Mouse (Mus musculus): ENCODE results near the gene Kti12.

GRCm38 (mm10) chr4:108826096-108826495 lies 21.5 kb upstream of the Kti12 start:
- TF ChIP-seq GABPA (IDR thresholded peaks at IDR 0.05; ENCODE audit: insufficient replicate concordance, low read depth, low read length) = no peak
- TF ChIP-seq TCF12 (IDR thresholded peaks at IDR 0.05; ENCODE audit: low read depth, low read length) = no peak
- no peak for TF ChIP-seq POLR2A (IDR thresholded peaks at IDR 0.05; ENCODE audit: low read depth, low read length)
- no peak; the same call in 1 of the 2 replicates for TF ChIP-seq CHD1 (IDR thresholded peaks at IDR 0.05; ENCODE audit: low read depth, low read length)
- no peak for TF ChIP-seq ELF1 (IDR thresholded peaks at IDR 0.05; ENCODE audit: low read depth, low read length)
- no peak for TF ChIP-seq CTCF (conservative IDR thresholded peaks at IDR 0.05 in 1 of 2, IDR thresholded peaks at IDR 0.05 in 1 of 2; ENCODE audit: low read depth in 2 of 2, low read length in 2 of 2)
- no peak for TF ChIP-seq USF1 (IDR thresholded peaks at IDR 0.05; ENCODE audit: low read depth, low read length)

Data from CH12.LX (cell line).